Mouse (Mus musculus): ENCODE results near the gene Ubald2. TPM values are rescaled to one million over a fixed set of nuclear protein-coding genes. Genes with fewer than 3 reads are reported as not detected.

Gene Ubald2
- total and polyA plus RNA-seq, 3 experiments: 56.8 to 77.7 TPM; not detected in 1

DNA sequence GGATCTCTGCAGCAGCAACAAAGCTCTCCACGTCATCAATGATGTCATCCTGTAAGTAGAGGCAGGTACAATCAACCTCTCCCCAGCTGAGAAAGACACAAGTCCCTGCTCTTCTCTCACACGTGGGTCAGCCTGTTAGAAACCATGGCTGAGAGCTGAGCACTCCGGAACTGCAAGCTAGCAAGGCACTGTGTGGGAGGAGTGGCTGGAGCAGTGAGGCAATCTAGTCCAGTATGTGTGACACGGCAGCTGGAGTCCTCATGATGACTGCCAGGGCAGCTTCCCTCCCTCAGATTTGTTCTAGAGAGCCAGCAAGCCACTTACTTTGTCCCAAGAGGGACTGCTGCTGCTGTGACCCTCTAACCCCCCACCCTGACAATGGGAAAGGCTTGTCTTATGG, 38.4 kb downstream of the Ubald2 start:
- no peak overlapping the region for H3K27ac ChIP-seq (ENCODE audit: control insufficient read depth, low read depth, low read length)
- H3K4me3 ChIP-seq (ENCODE audit: control insufficient read depth in 1 of 2, insufficient read depth in 1 of 2, low read depth in 2 of 2, low read length in 2 of 2): no peak overlapping the region
- no peaks in the 10 kb centered on the region for H3K79me2 ChIP-seq (ENCODE audit: control insufficient read depth, insufficient read depth, low read length, poor library complexity)
- no peak for DNase-seq (ENCODE audit: low read depth, low spot score)
- peaks cover 0 to 17% of the 10 kb centered on the region in 2 experiments; a peak in 2 of 4 replicates for H3K36me3 ChIP-seq (ENCODE audit: control insufficient read depth in 1 of 2, insufficient read depth in 2 of 2, low read length in 2 of 2)
- no peaks in the 10 kb centered on the region for H3K27me3 ChIP-seq (ENCODE audit: control insufficient read depth in 1 of 2, insufficient read depth in 2 of 2, low read length in 2 of 2)
- TF ChIP-seq TBP (IDR thresholded peaks at IDR 0.05; ENCODE audit: low read depth, low read length): no peak
- TF ChIP-seq POLR2A (IDR thresholded peaks at IDR 0.05; ENCODE audit: control insufficient read depth in 1 of 2, insufficient read depth in 1 of 2, low read depth in 1 of 2, low read length in 2 of 2, poor library complexity in 1 of 2): 0 out of 4 replicates have a peak, but pooled peaks of 1 of the 2 experiments have one; percentile 20
- 0 out of 2 replicates have a peak, but pooled peaks have one; percentile 18 for TF ChIP-seq POLR2AphosphoS2 (IDR thresholded peaks at IDR 0.05; ENCODE audit: low read length)
- TF ChIP-seq ETS1 (IDR thresholded peaks at IDR 0.05; ENCODE audit: low read depth, low read length): no peak
- H3K9me3 ChIP-seq (replicated peaks; ENCODE audit: insufficient read depth, low read length): no peaks in the 10 kb centered on the region
- H3K9ac ChIP-seq (ENCODE audit: control insufficient read depth, low read depth, low read length, poor library complexity, severe bottlenecking): no peak overlapping the region
- no peaks in the 10 kb centered on the region for H3K4me1 ChIP-seq (ENCODE audit: control insufficient read depth in 1 of 2, insufficient read depth in 2 of 2, low read length in 2 of 2)

DNA sequence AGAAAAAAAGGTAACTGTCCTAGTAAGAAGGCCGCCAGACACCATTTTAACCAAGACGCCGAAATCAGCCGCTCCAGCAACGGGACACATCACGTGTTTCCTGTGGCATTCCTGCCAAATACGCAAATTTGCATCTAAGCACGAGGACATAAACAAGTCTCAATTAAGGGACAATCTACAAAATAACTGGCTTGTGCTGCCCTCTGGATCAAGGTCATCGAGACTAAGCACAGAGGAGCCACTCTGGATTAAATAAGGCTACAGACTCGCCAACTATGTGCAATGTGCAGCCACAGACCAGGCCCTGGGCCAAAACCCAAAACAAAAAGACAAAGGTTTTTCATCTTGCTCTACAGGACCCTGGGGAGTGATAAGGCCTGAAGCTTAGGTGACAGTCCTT, 42.1 kb downstream of the Ubald2 start:
- H3K27me3 ChIP-seq (ENCODE audit: control insufficient read depth in 1 of 2, insufficient read depth in 2 of 2, low read length in 2 of 2): no peaks in the 10 kb centered on the region
- H3K4me1 ChIP-seq (ENCODE audit: control insufficient read depth in 1 of 2, insufficient read depth in 2 of 2, low read length in 2 of 2): no peaks in the 10 kb centered on the region
- H3K36me3 ChIP-seq (ENCODE audit: control insufficient read depth in 1 of 2, insufficient read depth in 2 of 2, low read length in 2 of 2): peaks cover 0 to 21% of the 10 kb centered on the region in 2 experiments; a peak in 2 of 4 replicates
- no peak for DNase-seq (ENCODE audit: low read depth, low spot score)
- no peaks in the 10 kb centered on the region for H3K9me3 ChIP-seq (replicated peaks; ENCODE audit: insufficient read depth, low read length)
- no peak overlapping the region for H3K9ac ChIP-seq (ENCODE audit: control insufficient read depth, low read depth, low read length, poor library complexity, severe bottlenecking)
- H3K79me2 ChIP-seq (ENCODE audit: control insufficient read depth, insufficient read depth, low read length, poor library complexity): no peaks in the 10 kb centered on the region
- no peak overlapping the region for H3K4me3 ChIP-seq (ENCODE audit: control insufficient read depth in 1 of 2, insufficient read depth in 1 of 2, low read depth in 2 of 2, low read length in 2 of 2)
- TF ChIP-seq CHD2 (IDR thresholded peaks at IDR 0.05; ENCODE audit: low read length): no peak
- no peak for TF ChIP-seq SIN3A (IDR thresholded peaks at IDR 0.05; ENCODE audit: low read length)
- no peak for TF ChIP-seq CTCF (IDR thresholded peaks at IDR 0.05 in 2 of 3, conservative IDR thresholded peaks at IDR 0.05 in 1 of 3; ENCODE audit: control insufficient read depth in 1 of 3, insufficient read depth in 1 of 3, low read depth in 2 of 3, low read length in 3 of 3, poor library complexity in 1 of 3, severe bottlenecking in 1 of 3)
- TF ChIP-seq JUND (IDR thresholded peaks at IDR 0.05; ENCODE audit: low read depth, low read length): no peak
- no peak for TF ChIP-seq SMC3 (IDR thresholded peaks at IDR 0.05; ENCODE audit: low read depth, low read length)
- TF ChIP-seq CHD1 (IDR thresholded peaks at IDR 0.05; ENCODE audit: low read depth, low read length): no peak
- TF ChIP-seq ETS1 (IDR thresholded peaks at IDR 0.05; ENCODE audit: low read depth, low read length): no peak
- TF ChIP-seq ZMIZ1 (IDR thresholded peaks at IDR 0.05; ENCODE audit: low read depth, low read length): no peak
- TF ChIP-seq ZC3H11A (IDR thresholded peaks at IDR 0.05; ENCODE audit: low read depth, low read length): no peak
- no peak for TF ChIP-seq TBP (IDR thresholded peaks at IDR 0.05; ENCODE audit: low read depth, low read length)
- no peak for TF ChIP-seq HCFC1 (IDR thresholded peaks at IDR 0.05; ENCODE audit: low read depth, low read length)
- no peak for TF ChIP-seq EP300 (IDR thresholded peaks at IDR 0.05; ENCODE audit: low read depth in 1 of 2, low read length in 2 of 2)
- TF ChIP-seq ELF1 (IDR thresholded peaks at IDR 0.05; ENCODE audit: low read depth, low read length): no peak
- no peak for TF ChIP-seq NELFE (IDR thresholded peaks at IDR 0.05; ENCODE audit: low read depth, low read length)
- no peak overlapping the region for H3K27ac ChIP-seq (ENCODE audit: control insufficient read depth, low read depth, low read length)

DNA sequence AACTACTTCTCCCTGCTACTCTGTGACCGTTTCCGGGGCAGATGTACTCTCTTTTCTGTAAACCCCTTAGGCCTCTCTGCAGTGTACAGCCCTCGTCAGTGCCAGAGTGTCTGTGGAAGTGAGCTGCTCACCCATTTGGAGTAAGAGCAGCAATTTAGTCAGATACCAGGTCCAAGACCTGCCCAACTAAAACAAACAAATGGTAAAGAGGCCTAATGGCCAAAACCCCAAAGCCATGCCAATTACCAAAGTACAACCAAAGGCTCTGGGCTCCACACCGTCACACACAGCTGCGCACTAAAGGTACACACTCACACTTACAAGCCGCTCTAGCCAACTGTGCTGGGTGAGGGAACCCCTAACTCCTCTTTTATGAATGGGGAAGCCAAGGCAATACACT, 42.8 kb downstream of the Ubald2 start:
- Histone ChIP-seq H3K4me1 (ENCODE audit: control insufficient read depth in 1 of 2, insufficient read depth in 2 of 2, low read length in 2 of 2) (no peaks in the 10 kb centered on the region), H3K79me2 (ENCODE audit: control insufficient read depth, insufficient read depth, low read length, poor library complexity) (no peaks in the 10 kb centered on the region; the same call in 1 of the 2 replicates), H3K27ac (ENCODE audit: control insufficient read depth, low read depth, low read length) (no peak overlapping the region)

More for the DNA sequence above, 42.8 kb downstream of the Ubald2 start:
- no peak for TF ChIP-seq RCOR1 (IDR thresholded peaks at IDR 0.05; ENCODE audit: low read depth, low read length)
- TF ChIP-seq USF1 (IDR thresholded peaks at IDR 0.05; ENCODE audit: low read depth, low read length): no peak
- TF ChIP-seq GABPA (IDR thresholded peaks at IDR 0.05; ENCODE audit: low read depth, low read length): no peak
- TF ChIP-seq TCF12 (IDR thresholded peaks at IDR 0.05; ENCODE audit: low read depth, low read length): no peak
- TF ChIP-seq MYC (IDR thresholded peaks at IDR 0.05; ENCODE audit: low read depth, low read length): no peak
- no peak for TF ChIP-seq KAT2A (conservative IDR thresholded peaks at IDR 0.05; ENCODE audit: low read depth, low read length)
- no peak for TF ChIP-seq TBP (IDR thresholded peaks at IDR 0.05; ENCODE audit: low read depth, low read length)
- no peak for TF ChIP-seq USF2 (IDR thresholded peaks at IDR 0.05; ENCODE audit: borderline replicate concordance in 1 of 2, insufficient read depth in 1 of 2, low read depth in 1 of 2, low read length in 2 of 2)
- TF ChIP-seq EP300 (IDR thresholded peaks at IDR 0.05; ENCODE audit: low read depth in 1 of 2, low read length in 2 of 2): no peak
- TF ChIP-seq RAD21 (IDR thresholded peaks at IDR 0.05; ENCODE audit: low read depth, low read length): no peak
- no peak for TF ChIP-seq BHLHE40 (IDR thresholded peaks at IDR 0.05; ENCODE audit: borderline replicate concordance, low read depth, low read length)
- TF ChIP-seq HCFC1 (IDR thresholded peaks at IDR 0.05; ENCODE audit: low read depth, low read length): no peak
- no peak for TF ChIP-seq MAFK (IDR thresholded peaks at IDR 0.05; ENCODE audit: borderline replicate concordance, low read depth, low read length)
- H3K36me3 ChIP-seq (ENCODE audit: control insufficient read depth in 1 of 2, insufficient read depth in 2 of 2, low read length in 2 of 2): peaks cover 0 to 24% of the 10 kb centered on the region in 2 experiments; a peak in 2 of 4 replicates
- no peaks in the 10 kb centered on the region for H3K9me3 ChIP-seq (replicated peaks; ENCODE audit: insufficient read depth, low read length)
- H3K4me3 ChIP-seq (ENCODE audit: control insufficient read depth in 1 of 2, insufficient read depth in 1 of 2, low read depth in 2 of 2, low read length in 2 of 2): no peak overlapping the region
- H3K9ac ChIP-seq (ENCODE audit: control insufficient read depth, low read depth, low read length, poor library complexity, severe bottlenecking): no peak overlapping the region
- no peaks in the 10 kb centered on the region for H3K27me3 ChIP-seq (ENCODE audit: control insufficient read depth in 1 of 2, insufficient read depth in 2 of 2, low read length in 2 of 2)
- DNase-seq (ENCODE audit: low read depth, low spot score): no peak
